Mouse (Mus musculus) hematopoietic multipotent progenitor cell, adult 10-12 weeks (in vitro differentiated cells): ENCODE measurements around the gene Ssbp4. TPM values are rescaled to one million over a fixed set of nuclear protein-coding genes. Genes with fewer than 3 reads are reported as not detected.

Source experiments
- polyA plus RNA-seq: library from polyadenylated mRNA; stranded (reverse); fragments of >175 nt; gene quantifications from 2 replicates; pipeline ENCODE4 v1.2.3, GENCODE M21; 2012; ENCODE audit warnings: low replicate concordance

Ssbp4 gene
- polyA plus RNA-seq, result 364 and 1,497 TPM in 2 replicates

GRCm38 (mm10) chr8:70608749-70609367 is at the start of gene Ssbp4:
Gene Ssbp4 (minus strand): TSS chr8:70608872.

GRCm38 (mm10) chr8:70632346-70632892 is 23.7 kb upstream of the Ssbp4 start, which contains the start of gene Gdf15:
Gene Gdf15 (minus strand): TSS chr8:70632456.

GRCm38 (mm10) chr8:70615894-70616293 is 7.2 kb upstream of the Ssbp4 start, which contains the start of gene Lrrc25:
Gene Lrrc25 (plus strand): TSS chr8:70616155.

DNA sequence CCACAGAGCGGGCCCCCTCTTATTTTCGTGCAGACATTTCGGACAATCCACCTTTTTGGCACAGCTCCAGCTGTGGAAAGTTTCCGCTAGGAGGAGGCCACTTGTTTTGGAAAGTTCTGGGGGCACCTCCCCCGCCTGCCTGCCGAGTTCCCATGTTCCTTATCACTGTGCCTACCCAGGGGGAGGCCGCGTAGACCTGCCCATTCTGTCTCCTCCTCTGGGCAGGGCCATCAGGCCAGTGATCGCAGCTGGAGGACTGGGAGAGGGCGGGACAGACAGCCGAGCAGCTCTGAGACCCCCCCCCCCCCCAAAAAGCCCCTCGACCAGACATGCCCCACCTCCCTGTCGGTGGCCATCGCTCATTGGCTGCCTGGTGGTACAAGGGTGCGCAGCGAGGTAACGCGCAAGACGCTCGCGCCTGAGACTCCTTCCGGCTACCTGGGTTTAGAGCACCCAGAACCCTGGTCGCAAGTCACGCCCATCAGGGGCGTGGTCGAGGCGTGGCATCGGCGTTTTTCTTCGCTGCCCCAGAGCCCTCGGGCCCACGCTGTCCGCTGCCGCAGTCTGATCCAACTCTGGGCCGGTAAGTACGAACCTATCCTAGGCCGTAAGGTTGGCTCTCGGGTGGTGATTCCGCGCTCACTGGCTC is 14.6 kb downstream of the Ssbp4 start, which contains the start of gene Isyna1:
Gene Isyna1 (plus strand): TSS at position 413 of the 649 bp plus-strand sequence.

Other genes starting within 250 kb of the Ssbp4 start
- gene Comp, start 235.3 kb downstream of the Ssbp4 start, polyA plus RNA-seq, result 0.09 and 0.41 TPM in 2 replicates
- gene Crtc1, start 169.3 kb downstream of the Ssbp4 start, polyA plus RNA-seq, result 23.0 and 38.0 TPM in 2 replicates
- gene Klhl26, start 131.9 kb downstream of the Ssbp4 start, polyA plus RNA-seq, result 7.5 and 7.9 TPM in 2 replicates
- 0.34 TPM in 1 of 2 replicates, not detected in the other for gene Tmem59l, start 121.5 kb downstream of the Ssbp4 start, polyA plus RNA-seq
- gene Crlf1, start 115.7 kb downstream of the Ssbp4 start, polyA plus RNA-seq, result 0.13 and 0.34 TPM in 2 replicates
- 130 and 215 TPM in 2 replicates for gene Rex1bd, start 102.1 kb downstream of the Ssbp4 start, polyA plus RNA-seq
- 756 and 1,789 TPM in 2 replicates for gene Uba52, start 98.1 kb downstream of the Ssbp4 start, polyA plus RNA-seq
- gene Fkbp8, start 81.1 kb downstream of the Ssbp4 start, polyA plus RNA-seq, result 658 and 1,767 TPM in 2 replicates
- 25.8 and 38.2 TPM in 2 replicates for gene Kxd1, start 80.9 kb downstream of the Ssbp4 start, polyA plus RNA-seq
- 46.8 and 56.3 TPM in 2 replicates for gene Ell, start 69.4 kb downstream of the Ssbp4 start, polyA plus RNA-seq
- 123 and 176 TPM in 2 replicates for gene Isyna1, start 14.5 kb downstream of the Ssbp4 start, polyA plus RNA-seq
- 40.3 and 51.0 TPM in 2 replicates for gene Lrrc25, start 7.3 kb upstream of the Ssbp4 start, polyA plus RNA-seq
- 0.58 and 1.2 TPM in 2 replicates for gene Gdf15, start 23.6 kb upstream of the Ssbp4 start, polyA plus RNA-seq
- 3.4 and 3.7 TPM in 2 replicates for gene Pgpep1, start 51.5 kb upstream of the Ssbp4 start, polyA plus RNA-seq
- gene Lsm4, start 64.4 kb upstream of the Ssbp4 start, polyA plus RNA-seq, result 257 and 405 TPM in 2 replicates
- gene Jund, start 90.1 kb upstream of the Ssbp4 start, polyA plus RNA-seq, result 801 and 2,923 TPM in 2 replicates
- 0.03 TPM in 1 of 2 replicates, not detected in the other for gene Iqcn, start 94.6 kb upstream of the Ssbp4 start, polyA plus RNA-seq
- 0.20 TPM in 1 of 2 replicates, not detected in the other for gene Gm3336, start 109.7 kb upstream of the Ssbp4 start, polyA plus RNA-seq
- 8.2 and 8.4 TPM in 2 replicates for gene Pde4c, start 114.8 kb upstream of the Ssbp4 start, polyA plus RNA-seq
- 23.3 and 50.9 TPM in 2 replicates for gene Rab3a, start 145.8 kb upstream of the Ssbp4 start, polyA plus RNA-seq
- 67.8 and 94.2 TPM in 2 replicates for gene Mpv17l2, start 152.1 kb upstream of the Ssbp4 start, polyA plus RNA-seq
- gene Pik3r2, start 167.8 kb upstream of the Ssbp4 start, polyA plus RNA-seq, result 55.0 and 106 TPM in 2 replicates
- gene Mast3, start 196.2 kb upstream of the Ssbp4 start, polyA plus RNA-seq, result 424 and 1,050 TPM in 2 replicates
- 4.7 and 10.2 TPM in 2 replicates for gene Il12rb1, start 199.6 kb upstream of the Ssbp4 start, polyA plus RNA-seq
- 68.9 and 169 TPM in 2 replicates for gene Arrdc2, start 230.8 kb upstream of the Ssbp4 start, polyA plus RNA-seq